Mouse (Mus musculus): Measurements from ENCODE around the gene Zmynd10.

- no peak for TF ChIP-seq CTCF (IDR thresholded peaks at IDR 0.05; ENCODE audit: insufficient read depth, low read length)
- no peak for TF ChIP-seq POLR2A (IDR thresholded peaks at IDR 0.05; ENCODE audit: borderline replicate concordance, extremely low read depth, low read depth, low read length)
Measured at GRCm38 (mm10) chr9:107581584-107581983, 34.5 kb downstream of the Zmynd10 start.
